Mouse (Mus musculus) brain, embryonic 14.5 days (tissue): ENCODE data around the gene Slc25a33. TPM values are rescaled to one million over a fixed set of nuclear protein-coding genes. Genes with fewer than 3 reads are reported as not detected.

Experiments
- DNase-seq: peaks from one replicate; pipeline ENCODE4 v3.0.0-alpha.2; 2011; ENCODE audit warnings: low read depth
- CTCF ChIP-seq: fragments of 200-500 bp; IDR thresholded peaks from 2 replicates; pipeline ENCODE4 v1.5.1; 2012; ENCODE audit warnings: inconsistent platforms, mild to moderate bottlenecking, moderate library complexity, borderline replicate concordance; ENCODE audit not compliant: insufficient read depth, insufficient read length; ENCODE audit errors: extremely low read depth
- POLR2A ChIP-seq: fragments of 200-500 bp; IDR thresholded peaks from 2 replicates; pipeline ENCODE4 v1.6.1; 2012; ENCODE audit warnings: mild to moderate bottlenecking, inconsistent platforms, borderline replicate concordance; ENCODE audit not compliant: poor library complexity, insufficient read depth, insufficient read length, severe bottlenecking; ENCODE audit errors: extremely low read depth
- polyA plus RNA-seq: library from polyadenylated mRNA; depleted of rRNA; stranded (reverse); fragments of >200 nt; gene quantifications from 2 replicates; pipeline ENCODE4 v1.2.3, GENCODE M21; 2012

The Slc25a33 gene
- polyA plus RNA-seq, 1 experiment, result 16.1 TPM

DNA sequence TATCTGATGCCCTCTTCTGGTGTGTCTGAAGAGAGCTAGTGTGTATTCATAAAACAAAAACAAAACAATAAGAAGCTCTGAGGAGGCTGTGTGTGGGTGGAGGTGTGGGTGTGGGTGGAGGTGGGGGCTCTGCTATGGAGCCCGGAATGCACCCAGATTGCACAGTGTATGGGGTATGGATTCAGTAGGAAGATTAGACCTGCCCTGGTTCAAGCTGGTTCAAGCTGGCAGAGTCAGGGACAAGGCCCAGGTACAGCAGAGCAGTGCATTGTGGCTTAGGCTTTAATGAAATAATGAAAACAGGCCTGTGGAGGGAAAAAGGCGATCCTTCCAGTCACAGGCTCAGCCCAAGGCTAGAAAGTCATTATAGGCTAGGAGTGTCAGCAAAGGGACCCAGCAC lies 26.5 kb upstream of the Slc25a33 start:
- TF ChIP-seq POLR2A, result no peak
- no peak for TF ChIP-seq CTCF
- no peak for DNase-seq

GRCm38 (mm10) chr4:149800172-149800464 lies 26.0 kb upstream of the Slc25a33 start:
- DNase-seq, result no peak
- TF ChIP-seq CTCF (no peak), POLR2A (no peak)

- DNase-seq, result no peak
- TF ChIP-seq CTCF, result no peak
- no peak for TF ChIP-seq POLR2A
Measured at GRCm38 (mm10) chr4:149799346-149800171, 25.5 kb upstream of the Slc25a33 start.

DNA sequence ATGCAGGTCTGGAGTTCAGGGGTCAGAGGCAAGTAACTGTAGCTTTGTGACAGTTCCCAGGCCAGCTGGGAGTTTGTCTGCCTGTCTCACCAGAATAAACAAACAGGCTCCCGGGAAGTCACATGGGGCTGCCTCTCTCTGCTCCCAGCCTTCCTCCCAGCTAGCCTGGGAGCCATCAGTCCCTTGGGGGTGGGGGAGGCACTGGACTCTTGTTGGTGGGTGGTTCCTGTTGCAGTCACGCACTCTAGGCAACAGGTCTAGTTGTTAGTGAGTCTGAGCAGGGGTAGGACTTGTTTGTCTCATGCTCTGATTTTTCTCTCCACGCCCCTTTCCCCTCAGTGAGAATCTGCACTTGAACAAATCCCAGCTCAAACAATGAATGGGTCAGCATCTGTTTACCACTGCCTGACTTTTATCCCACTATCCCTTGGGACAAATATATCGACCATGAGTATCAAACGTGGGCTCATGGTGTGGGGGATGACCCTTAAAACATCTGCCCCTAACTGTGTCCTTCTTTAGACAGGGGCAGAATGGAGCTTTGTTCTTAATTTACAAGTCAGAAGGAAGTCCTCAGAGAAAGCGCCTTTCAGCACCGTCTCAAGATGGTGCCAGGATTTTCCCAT lies 24.7 kb upstream of the Slc25a33 start:
- DNase-seq, result no peak
- no peak for TF ChIP-seq POLR2A
- no peak for TF ChIP-seq CTCF

DNA sequence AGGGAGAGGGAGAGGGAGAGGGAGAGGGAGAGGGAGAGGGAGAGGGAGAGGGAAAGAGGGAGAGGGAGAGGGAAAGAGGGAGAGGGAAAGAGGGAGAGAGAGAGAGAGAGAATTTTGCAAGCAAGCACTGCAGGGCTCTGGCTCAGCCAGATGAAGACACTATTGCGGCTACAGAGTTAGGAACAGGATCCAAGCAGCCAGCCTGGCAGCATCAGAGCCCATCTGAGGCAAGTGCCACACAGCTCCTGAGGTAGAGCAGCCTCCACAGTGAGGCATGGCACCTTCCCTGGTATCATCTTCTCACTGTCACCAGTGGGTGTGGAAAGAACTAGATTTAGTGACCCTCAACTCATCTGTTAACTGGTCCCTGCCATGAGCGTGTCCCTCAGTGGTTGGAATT lies 24.0 kb upstream of the Slc25a33 start:
- DNase-seq, result no peak
- no peak for TF ChIP-seq CTCF
- no peak for TF ChIP-seq POLR2A

DNA sequence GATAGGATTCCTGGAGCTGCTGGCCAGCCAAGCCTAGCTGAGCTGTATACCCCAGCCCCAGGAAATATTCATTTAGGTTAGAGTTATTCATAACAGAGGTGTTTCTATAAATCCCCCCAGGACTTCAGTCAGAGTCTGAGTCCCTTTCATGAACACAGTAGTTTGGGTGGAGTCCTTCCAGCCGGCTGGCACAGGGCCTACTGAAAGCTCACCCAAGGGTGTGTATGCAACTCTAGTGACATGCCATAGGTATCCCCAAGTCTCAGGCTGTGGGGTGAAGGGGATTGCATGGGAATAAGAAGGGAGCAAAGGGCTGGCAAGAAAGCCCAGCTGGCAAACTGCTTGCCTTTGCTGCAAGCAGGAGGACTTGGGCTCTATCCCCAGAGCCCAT lies 23.1 kb upstream of the Slc25a33 start:
- TF ChIP-seq POLR2A (no peak), CTCF (no peak)
- no peak for DNase-seq

- TF ChIP-seq CTCF (no peak), POLR2A (no peak)
- DNase-seq, result no peak
Measured at GRCm38 (mm10) chr4:149796567-149797219, 22.6 kb upstream of the Slc25a33 start.

DNA sequence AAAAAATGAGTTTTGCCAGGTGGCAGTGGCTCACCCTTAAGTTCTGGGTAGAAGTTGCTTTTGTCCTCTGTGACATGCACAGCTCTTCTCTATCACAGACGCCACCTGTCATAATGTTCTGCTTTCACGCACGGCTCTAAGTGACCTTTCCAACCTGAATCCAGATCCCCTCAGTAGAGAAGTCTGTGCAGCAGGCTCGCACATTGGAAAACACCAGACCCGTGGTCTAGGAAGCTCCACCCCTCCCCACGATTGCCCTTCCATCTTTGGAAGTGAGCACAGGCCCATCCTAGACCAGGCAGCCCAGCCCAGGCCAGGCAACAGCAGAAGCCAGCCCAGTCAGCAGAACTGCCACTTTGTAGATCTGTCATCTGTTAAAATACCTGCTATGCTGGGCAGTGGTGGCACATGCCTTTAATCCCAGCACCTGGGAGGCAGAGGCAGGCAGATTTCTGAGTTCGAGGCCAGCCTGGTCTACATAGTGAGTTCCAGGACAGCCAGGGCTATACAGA lies 20.9 kb upstream of the Slc25a33 start:
- TF ChIP-seq CTCF (no peak), POLR2A (no peak)
- DNase-seq, result no peak

DNA sequence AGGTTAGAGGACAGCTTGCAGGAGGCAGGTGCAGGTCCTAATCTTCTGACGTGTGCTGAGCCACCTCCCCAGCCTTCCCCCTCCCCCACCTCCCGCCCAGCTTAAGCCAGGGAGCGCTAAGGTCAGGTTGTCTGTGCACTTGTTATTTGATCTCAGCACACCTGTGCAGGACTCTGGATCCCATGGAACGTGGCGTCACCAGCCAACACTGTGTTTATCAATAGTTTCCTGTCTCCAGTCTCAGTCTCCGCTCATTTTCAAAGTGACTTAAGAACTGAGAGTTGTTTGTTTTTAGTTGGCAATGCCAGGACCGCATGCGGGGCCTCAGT lies 19.9 kb upstream of the Slc25a33 start:
- no peak for DNase-seq
- TF ChIP-seq CTCF, result no peak
- TF ChIP-seq POLR2A, result no peak

DNA sequence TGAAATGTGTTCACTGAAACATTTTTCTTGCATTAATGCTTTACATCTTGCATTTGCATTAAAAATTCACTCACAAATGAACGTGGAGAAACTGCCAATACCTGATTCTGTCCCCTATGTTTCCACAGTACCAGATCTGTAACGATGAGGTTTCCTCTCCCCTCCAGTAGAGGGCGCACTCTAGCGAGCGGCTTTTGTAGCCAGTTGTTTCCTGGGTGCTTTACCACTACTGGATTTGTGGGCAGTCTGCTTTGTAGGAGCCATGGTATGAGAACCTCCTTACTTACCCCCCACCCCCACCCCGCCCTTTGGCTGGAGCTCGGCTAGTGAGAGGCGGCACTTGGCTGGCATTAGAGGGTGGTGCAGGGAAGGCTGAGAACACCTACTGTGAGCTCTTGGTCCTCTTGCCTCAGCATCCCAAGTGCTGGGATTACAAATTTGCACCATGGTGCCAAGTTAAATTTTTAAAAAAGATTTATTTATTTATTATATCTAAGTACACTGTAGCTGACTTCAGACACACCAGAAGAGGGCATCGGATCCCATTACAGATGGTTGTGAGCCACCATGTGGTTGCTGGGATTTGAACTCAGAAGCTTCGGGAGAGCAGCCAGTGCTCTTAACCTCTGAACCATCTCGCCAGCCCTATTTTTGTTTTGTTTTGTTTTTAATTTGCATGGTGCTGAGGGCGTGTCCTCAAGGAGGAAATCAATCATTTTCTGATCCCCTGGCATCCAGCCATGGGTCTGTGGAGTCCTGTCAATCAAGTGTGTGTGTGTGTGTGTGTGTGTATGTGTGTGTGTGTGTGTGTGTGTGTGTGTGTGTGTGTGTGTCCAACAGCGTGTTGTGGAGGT lies 19.3 kb upstream of the Slc25a33 start:
- no peak for DNase-seq
- TF ChIP-seq POLR2A, result no peak
- peak; percentile 56; the same call in 1 of the 2 replicates for TF ChIP-seq CTCF

- DNase-seq, result no peak
Measured at GRCm38 (mm10) chr4:149792159-149792800, 18.2 kb upstream of the Slc25a33 start.

GRCm38 (mm10) chr4:149791470-149791869 lies 17.4 kb upstream of the Slc25a33 start:
- TF ChIP-seq POLR2A (no peak), CTCF (no peak)
- no peak for DNase-seq

More at GRCm38 (mm10) chr4:149792159-149792800, 18.2 kb upstream of the Slc25a33 start:
- TF ChIP-seq POLR2A, result no peak
- TF ChIP-seq CTCF, result no peak

DNA sequence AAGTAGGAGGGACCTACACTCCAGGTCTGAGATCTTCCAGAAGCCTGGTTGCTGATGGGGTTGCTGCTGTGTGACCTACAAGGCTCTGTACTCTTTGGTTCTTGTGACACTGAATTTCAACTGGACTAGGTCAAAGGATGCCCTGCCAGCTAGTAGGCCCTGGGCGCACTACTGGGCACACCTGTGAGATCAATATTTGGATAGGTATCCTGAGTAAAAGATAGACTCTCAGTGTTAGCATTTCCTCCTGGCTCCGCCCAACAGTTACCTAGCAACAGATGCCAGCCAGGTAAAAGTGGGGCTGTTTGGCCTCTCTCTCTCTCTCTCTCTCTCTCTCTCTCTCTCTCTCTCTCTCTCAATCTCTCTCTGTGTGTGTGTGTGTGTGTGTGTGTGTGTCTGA lies 16.9 kb upstream of the Slc25a33 start:
- no peak for TF ChIP-seq CTCF
- no peak for TF ChIP-seq POLR2A
- no peak for DNase-seq

DNA sequence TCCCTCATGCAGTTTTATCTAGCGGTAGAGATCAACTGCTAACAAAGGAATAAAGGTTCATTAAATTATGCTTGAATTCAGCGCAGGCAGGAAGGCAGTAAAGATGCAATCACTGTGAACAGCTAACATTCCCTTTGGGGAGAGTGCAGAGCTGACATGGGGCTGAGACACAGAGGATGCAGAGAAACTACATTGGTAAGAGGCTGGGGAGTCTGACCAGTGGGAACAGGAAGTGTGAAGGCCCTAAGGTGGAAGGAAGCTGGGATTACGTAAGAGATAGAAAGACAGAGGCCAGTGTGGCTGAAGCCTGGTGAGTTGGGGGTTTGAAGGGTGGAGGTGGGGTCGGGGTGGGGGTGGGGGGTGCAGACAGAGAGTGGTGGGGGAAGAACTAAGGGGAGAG lies 16.5 kb upstream of the Slc25a33 start:
- no peak for DNase-seq
- TF ChIP-seq POLR2A (no peak), CTCF (no peak)
